Mouse (Mus musculus) ovary, adult 18-20 months (tissue): ENCODE results near the gene Dop1a.

Experiments
- DNase-seq: peaks from one replicate; pipeline ENCODE4 v3.0.0; 2022; ENCODE audit warnings: low spot score, mixed read lengths

Dop1a gene

GRCm38 (mm10) chr9:86507437-86507836 is 40.5 kb downstream of the Dop1a start:
- DNase-seq, result no peak

GRCm38 (mm10) chr9:86513733-86514132 is 46.8 kb downstream of the Dop1a start:
- DNase-seq, result no peak

- DNase-seq, result no peak
These were observed 47.4 kb downstream of the Dop1a start for GRCm38 (mm10) chr9:86514390-86514789.

GRCm38 (mm10) chr9:86514798-86515197 is 47.8 kb downstream of the Dop1a start:
- no peak for DNase-seq

GRCm38 (mm10) chr9:86522335-86522734 is 55.4 kb downstream of the Dop1a start:
- no peak for DNase-seq

- DNase-seq, result peak; percentile 39
These were observed 58.6 kb downstream of the Dop1a start for GRCm38 (mm10) chr9:86525600-86525999.

GRCm38 (mm10) chr9:86534071-86534470 is 67.1 kb downstream of the Dop1a start:
- DNase-seq, result no peak

- DNase-seq, result no peak
These were observed 76.5 kb downstream of the Dop1a start for GRCm38 (mm10) chr9:86543451-86543850.

GRCm38 (mm10) chr9:86544559-86544958 is 77.6 kb downstream of the Dop1a start:
- DNase-seq, result no peak

- DNase-seq, result no peak
These were observed 82.7 kb downstream of the Dop1a start for GRCm38 (mm10) chr9:86549637-86550162.

- DNase-seq, result no peak
These were observed 83.8 kb downstream of the Dop1a start for GRCm38 (mm10) chr9:86550717-86551116.

- DNase-seq, result no peak
These were observed 86.9 kb downstream of the Dop1a start for GRCm38 (mm10) chr9:86553886-86554285.

GRCm38 (mm10) chr9:86554641-86555040 is 87.7 kb downstream of the Dop1a start:
- DNase-seq, result no peak

- no peak for DNase-seq
These were observed 93.6 kb downstream of the Dop1a start for GRCm38 (mm10) chr9:86560543-86560942.

GRCm38 (mm10) chr9:86569314-86569910 is 102.5 kb downstream of the Dop1a start:
- DNase-seq, result peak; percentile 24

GRCm38 (mm10) chr9:86570261-86570890 is 103.4 kb downstream of the Dop1a start:
- DNase-seq, result no peak

GRCm38 (mm10) chr9:86570946-86571345 is 104.0 kb downstream of the Dop1a start:
- no peak for DNase-seq

- peak; percentile 93 for DNase-seq
These were observed 104.7 kb downstream of the Dop1a start, which contains the start of the genes Pgm3 and Rwdd2a for GRCm38 (mm10) chr9:86571540-86572135. Gene Pgm3 (minus strand): TSS chr9:86571842. Gene Rwdd2a (plus strand): TSS chr9:86571991.

- no peak for DNase-seq
These were observed 105.2 kb downstream of the Dop1a start for GRCm38 (mm10) chr9:86572196-86572595.

- DNase-seq, result peak; percentile 50
These were observed 105.8 kb downstream of the Dop1a start for GRCm38 (mm10) chr9:86572636-86573291.

- DNase-seq, result no peak
These were observed 106.8 kb downstream of the Dop1a start for GRCm38 (mm10) chr9:86573616-86574303.

- DNase-seq, result no peak
These were observed 108.2 kb downstream of the Dop1a start for GRCm38 (mm10) chr9:86575178-86575577.
